Mouse (Mus musculus) thymus, adult 2 months (tissue): ENCODE measurements around the gene Gata5. TPM values are rescaled to one million over a fixed set of nuclear protein-coding genes. Genes with fewer than 3 reads are reported as not detected.

ENCODE experiments used
- DNase-seq: peaks from one replicate; pipeline ENCODE4 v3.0.0; 2021
- H3K27ac ChIP-seq: fragments of 200-500 bp; 2 replicates; pipeline ENCODE4 v1.5.1; 2012; ENCODE audit warnings: low read length, control low read depth; ENCODE audit not compliant: control insufficient read depth, insufficient read depth
- H3K27me3 ChIP-seq: fragments of 200-500 bp; 2 replicates; pipeline ENCODE4 v1.6.1; 2012; ENCODE audit warnings: mild to moderate bottlenecking, low read length, moderate library complexity, mixed read lengths; ENCODE audit not compliant: control insufficient read depth, insufficient read depth
- H3K36me3 ChIP-seq: fragments of 200-500 bp; 2 replicates; pipeline ENCODE4 v1.6.1; 2012; ENCODE audit warnings: mild to moderate bottlenecking, low read length, moderate library complexity; ENCODE audit not compliant: control insufficient read depth, insufficient read depth
- H3K4me1 ChIP-seq: fragments of 200-500 bp; replicated peaks from 2 replicates; pipeline ENCODE4 v1.6.1; 2012; ENCODE audit warnings: low read length; ENCODE audit not compliant: control insufficient read depth, insufficient read depth
- H3K4me3 ChIP-seq: fragments of 200-500 bp; 2 replicates; pipeline ENCODE4 v1.5.1; 2012; ENCODE audit warnings: mild to moderate bottlenecking, low read length, control low read depth, moderate library complexity; ENCODE audit not compliant: control insufficient read depth, insufficient read depth
- CTCF ChIP-seq: fragments of 200-500 bp; IDR thresholded peaks from 2 replicates; pipeline ENCODE4 v1.5.1; 2012; ENCODE audit warnings: mild to moderate bottlenecking, control low read depth, low read length, moderate library complexity, borderline replicate concordance; ENCODE audit not compliant: control insufficient read depth, poor library complexity, insufficient read depth; ENCODE audit errors: extremely low read depth
- POLR2A ChIP-seq: fragments of 200-500 bp; IDR thresholded peaks from 2 replicates; pipeline ENCODE4 v1.6.1; 2012; ENCODE audit warnings: mild to moderate bottlenecking, low read length, control low read depth, moderate library complexity; ENCODE audit not compliant: control insufficient read depth, poor library complexity, insufficient read depth; ENCODE audit errors: extremely low read depth
- WGBS: fragments of 180-500 bp; shearing (Covaris S2); methylation state at CpG from one replicate; pipeline ENCODE4 v1.1.7; 2018; 5-methylcytosine and 5-hydroxymethylcytosine counted together
- polyA plus RNA-seq: library from polyadenylated mRNA; depleted of rRNA; stranded (reverse); fragments of >200 nt; gene quantifications from 2 replicates; pipeline ENCODE4 v1.2.3, GENCODE M21; 2012

Gata5 gene
- polyA plus RNA-seq, 1 experiment = 0.39 TPM

DNA sequence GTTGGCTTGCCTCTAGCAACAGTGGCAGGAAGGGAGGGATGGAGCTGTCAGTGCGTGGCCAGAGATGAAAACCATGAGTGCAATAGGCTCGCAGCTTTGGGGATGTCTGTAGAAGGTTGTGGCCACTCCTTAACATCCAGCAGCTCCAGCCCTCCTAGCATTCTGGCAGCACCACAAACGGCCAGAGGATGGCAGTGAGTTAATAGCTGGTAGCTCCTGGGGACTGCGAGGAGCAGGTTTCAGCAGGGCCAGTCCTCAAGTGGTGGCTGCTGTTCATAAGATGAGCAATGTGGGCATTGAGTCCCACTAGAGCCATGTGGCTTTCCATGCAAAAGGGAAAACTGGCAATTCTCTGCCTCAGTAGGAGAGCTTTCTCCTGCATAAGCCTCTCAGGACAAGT lies 24.6 kb upstream of the Gata5 start:
- TF ChIP-seq CTCF (no peak), POLR2A (no peak)
- no peak for DNase-seq
- WGBS = 13% methylated on average over 4 of the region's 4 CpGs

GRCm38 (mm10) chr2:180353338-180353737 lies 18.8 kb upstream of the Gata5 start:
- WGBS = 45% methylated on average over 20 of the region's 20 CpGs
- DNase-seq = peak; percentile 17

More for the DNA sequence above, 24.6 kb upstream of the Gata5 start:
- no peak overlapping the region for H3K4me3 ChIP-seq
- no peak overlapping the region for H3K27ac ChIP-seq
- H3K4me1 ChIP-seq = no peaks in the 10 kb centered on the region
- no peaks in the 10 kb centered on the region for H3K27me3 ChIP-seq
- no peaks in the 10 kb centered on the region for H3K36me3 ChIP-seq

DNA sequence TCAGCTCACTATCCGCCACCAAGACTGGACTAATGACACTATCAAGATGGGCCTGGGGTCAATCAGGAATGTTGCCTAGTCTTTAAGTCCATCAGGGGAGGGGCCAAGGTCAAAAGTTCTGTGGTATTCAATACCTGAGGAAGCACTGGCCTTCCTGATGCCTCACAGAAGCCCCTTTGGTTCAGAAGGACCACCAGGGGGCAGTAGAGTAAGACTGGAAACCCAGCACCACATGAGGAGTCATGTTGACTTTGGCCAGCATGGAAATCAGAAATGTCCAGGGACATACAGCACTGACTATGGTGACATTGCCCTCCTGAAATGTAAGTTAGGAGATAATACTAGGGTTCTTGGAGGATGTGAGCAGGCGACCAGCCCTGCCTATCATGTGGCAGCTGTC lies 16.2 kb upstream of the Gata5 start:
- peak; percentile 21 for DNase-seq
- Histone ChIP-seq H3K27me3 (no peaks in the 10 kb centered on the region), H3K4me1 (no peaks in the 10 kb centered on the region), H3K36me3 (no peaks in the 10 kb centered on the region), H3K27ac (no peak overlapping the region), H3K4me3 (no peak overlapping the region)
- WGBS = 88% methylated on average over 2 of the region's 2 CpGs
- TF ChIP-seq CTCF = no peak
- TF ChIP-seq POLR2A = no peak

More at GRCm38 (mm10) chr2:180353338-180353737, 18.8 kb upstream of the Gata5 start:
- Histone ChIP-seq H3K36me3 (no peaks in the 10 kb centered on the region), H3K27me3 (no peaks in the 10 kb centered on the region), H3K4me3 (no peak overlapping the region), H3K27ac (no peak overlapping the region), H3K4me1 (no peaks in the 10 kb centered on the region)
- TF ChIP-seq POLR2A (no peak), CTCF (peak; percentile 79; the same call in 1 of the 2 replicates)

DNA sequence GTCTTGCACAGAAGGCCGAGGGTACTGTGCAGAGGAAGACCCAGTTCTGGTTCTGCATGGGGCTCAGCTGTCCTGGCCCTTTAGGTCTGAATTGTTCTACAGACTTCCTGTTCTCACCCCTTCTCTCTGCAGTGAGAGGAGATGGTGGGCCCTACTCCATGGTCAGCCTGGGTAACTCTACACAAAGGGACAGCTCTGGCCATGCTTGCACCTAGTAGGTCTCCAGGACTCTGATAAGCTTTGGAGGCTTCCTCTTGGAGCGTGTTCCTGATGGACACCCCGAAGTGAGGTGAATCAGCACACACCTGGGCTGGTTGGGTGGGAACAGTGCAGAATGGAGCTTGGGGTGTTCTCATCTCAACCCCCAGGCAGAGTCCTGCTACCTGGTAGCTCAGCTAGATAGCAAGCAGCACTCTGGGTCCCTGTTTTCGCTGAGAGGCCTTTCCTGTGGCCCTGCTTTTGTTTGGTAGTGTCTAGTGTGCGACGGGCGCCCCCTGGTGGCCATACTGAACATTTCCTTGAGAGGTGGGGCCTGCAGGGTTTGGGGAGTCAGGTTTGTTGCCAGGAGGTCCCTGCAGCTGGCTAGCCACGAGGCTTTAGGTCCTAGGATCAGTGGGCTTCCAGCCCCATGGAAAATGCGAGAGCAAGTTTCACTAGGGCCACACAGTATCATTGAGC lies 12.5 kb upstream of the Gata5 start:
- peak; percentile 62 for DNase-seq
- TF ChIP-seq CTCF (peak; percentile 91), POLR2A (no peak)
- H3K27ac ChIP-seq = no peak overlapping the region
- WGBS = 28% methylated on average over 9 of the region's 9 CpGs
- H3K36me3 ChIP-seq = no peaks in the 10 kb centered on the region
- no peaks in the 10 kb centered on the region for H3K27me3 ChIP-seq
- no peaks in the 10 kb centered on the region for H3K4me1 ChIP-seq
- no peak overlapping the region for H3K4me3 ChIP-seq

DNA sequence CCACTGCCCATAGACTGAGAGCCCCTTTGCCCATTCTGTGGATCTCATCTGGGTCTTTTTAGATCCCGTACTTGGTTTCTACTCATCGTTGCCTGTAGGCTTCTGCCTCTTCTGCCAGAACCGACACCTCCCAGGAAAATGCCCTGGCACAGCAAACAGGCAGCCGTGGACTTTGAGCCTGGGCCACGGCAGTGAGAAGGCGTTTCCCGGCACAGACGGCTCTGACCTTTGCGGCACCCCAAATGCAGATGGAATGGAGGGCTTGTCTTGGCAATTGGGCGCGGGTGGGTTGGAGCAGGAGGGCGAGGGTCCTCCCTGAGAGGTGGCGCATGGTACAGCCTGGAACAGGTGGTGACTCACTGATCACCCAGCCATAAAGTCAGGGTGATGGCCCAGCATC lies 8.6 kb upstream of the Gata5 start:
- H3K36me3 ChIP-seq = no peaks in the 10 kb centered on the region
- H3K27me3 ChIP-seq = no peaks in the 10 kb centered on the region
- no peak for DNase-seq
- H3K27ac ChIP-seq = no peak overlapping the region
- H3K4me1 ChIP-seq = no peaks in the 10 kb centered on the region
- 93% methylated on average over 13 of the region's 13 CpGs for whole genome bisulfite sequencing
- TF ChIP-seq CTCF = no peak
- TF ChIP-seq POLR2A = no peak
- no peak overlapping the region for H3K4me3 ChIP-seq

- H3K4me3 ChIP-seq = no peak overlapping the region
- TF ChIP-seq CTCF = no peak
- no peak for TF ChIP-seq POLR2A
- H3K27ac ChIP-seq = no peak overlapping the region
- H3K36me3 ChIP-seq = no peaks in the 10 kb centered on the region
- no peaks in the 10 kb centered on the region for H3K27me3 ChIP-seq
- DNase-seq = no peak
- WGBS = 15% methylated on average over 2 of the region's 2 CpGs
- H3K4me1 ChIP-seq = no peaks in the 10 kb centered on the region
These were observed 7.7 kb upstream of the Gata5 start for GRCm38 (mm10) chr2:180342189-180342588.

DNA sequence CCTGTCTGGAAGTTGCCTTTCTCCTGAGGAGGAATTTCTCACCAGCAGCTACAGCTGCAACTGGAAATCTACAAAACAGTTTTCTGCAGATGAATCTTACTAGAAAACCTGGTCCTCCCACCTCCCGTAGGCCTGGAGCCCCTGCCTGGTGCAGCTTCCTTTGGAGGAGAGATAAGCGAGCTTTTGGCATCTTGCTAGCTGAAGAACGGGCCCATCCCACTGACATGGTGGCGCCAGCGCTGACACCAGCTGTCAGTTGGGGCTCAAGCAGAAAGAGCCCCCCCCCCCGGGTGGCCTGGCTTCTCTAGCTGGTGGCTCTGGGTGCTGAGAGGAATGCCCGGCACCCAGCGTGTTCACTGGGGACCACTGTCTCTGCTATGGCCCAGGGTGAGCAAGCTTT lies 6.7 kb upstream of the Gata5 start:
- WGBS = 84% methylated on average over 8 of the region's 8 CpGs
- Histone ChIP-seq H3K27me3 (no peaks in the 10 kb centered on the region), H3K36me3 (no peaks in the 10 kb centered on the region), H3K4me1 (no peaks in the 10 kb centered on the region), H3K4me3 (no peak overlapping the region), H3K27ac (no peak overlapping the region)
- no peak for TF ChIP-seq POLR2A
- TF ChIP-seq CTCF = no peak
- DNase-seq = no peak
